Mouse (Mus musculus) neural tube, embryonic 15.5 days (tissue): Measurements from ENCODE around the gene Pbrm1. TPM values are rescaled to one million over a fixed set of nuclear protein-coding genes. Genes with fewer than 3 reads are reported as not detected.

ENCODE experiments used
- ATAC-seq: fragments of 200-750 bp; cut with Nextera tagmentation; 2 replicates; pipeline ENCODE4 v1.8.0; 2017; ENCODE audit warnings: mild to moderate bottlenecking, moderate TSS enrichment, moderate library complexity; ENCODE audit not compliant: low FRiP score
- H3K27ac ChIP-seq: fragments of 300-500 bp; sonication (generic); replicated peaks from 2 replicates; pipeline ENCODE4 v1.5.1; 2015; ENCODE audit warnings: mild to moderate bottlenecking, inconsistent platforms
- H3K27me3 ChIP-seq: fragments of 300-500 bp; sonication (generic); replicated peaks from 2 replicates; pipeline ENCODE4 v1.6.1; 2015; ENCODE audit warnings: inconsistent platforms
- H3K36me3 ChIP-seq: fragments of 300-500 bp; sonication (generic); 2 replicates; pipeline ENCODE4 v1.6.1; 2015; ENCODE audit warnings: inconsistent platforms
- H3K4me1 ChIP-seq: fragments of 300-500 bp; sonication (generic); 2 replicates; pipeline ENCODE4 v1.6.1; 2015; ENCODE audit warnings: inconsistent platforms
- H3K4me2 ChIP-seq: fragments of 300-500 bp; sonication (generic); 2 replicates; pipeline ENCODE4 v1.6.1; 2015; ENCODE audit warnings: inconsistent platforms, mild to moderate bottlenecking, moderate library complexity
- H3K4me3 ChIP-seq: fragments of 300-500 bp; sonication (generic); replicated peaks from 2 replicates; pipeline ENCODE4 v1.5.1; 2015; ENCODE audit warnings: mild to moderate bottlenecking, inconsistent platforms
- H3K9ac ChIP-seq: fragments of 300-500 bp; sonication (generic); replicated peaks from 2 replicates; pipeline ENCODE4 v1.6.1; 2015; ENCODE audit warnings: mild to moderate bottlenecking, inconsistent platforms
- H3K9me3 ChIP-seq: fragments of 300-500 bp; sonication (generic); replicated peaks from 2 replicates; pipeline ENCODE4 v1.6.1; 2016; ENCODE audit warnings: inconsistent platforms
- WGBS: fragments of 180-500 bp; shearing (Covaris S2); methylation state at CpG from one replicate; pipeline ENCODE4 v1.1.7; 2015; ENCODE audit warnings: mixed read lengths; 5-methylcytosine and 5-hydroxymethylcytosine counted together
- polyA plus RNA-seq: library from polyadenylated mRNA; unstranded; fragments of >200 nt; fragmentation: Nextera tagmentation; extraction: Ambion mirVana; gene quantifications from 2 replicates; pipeline ENCODE4 v1.2.1, GENCODE M21; 2015

Pbrm1 gene
- polyA plus RNA-seq, 1 experiment from 2014 or later = 102 TPM

- no peak overlapping the region for H3K4me2 ChIP-seq
- H3K36me3 ChIP-seq = no peaks in the 10 kb centered on the region
- no peak overlapping the region for H3K4me3 ChIP-seq
- no peaks in the 10 kb centered on the region for H3K4me1 ChIP-seq
- H3K9ac ChIP-seq = no peak overlapping the region
- H3K9me3 ChIP-seq = no peaks in the 10 kb centered on the region
- H3K27me3 ChIP-seq = no peaks in the 10 kb centered on the region
- no peak for ATAC-seq
- 69% methylated on average over 10 of the region's 10 CpGs for whole genome bisulfite sequencing
- no peak overlapping the region for H3K27ac ChIP-seq
Observed at GRCm38 (mm10) chr14:31161638-31162037, 142.7 kb downstream of the Pbrm1 start.

GRCm38 (mm10) chr14:31164067-31164466 lies 145.1 kb downstream of the Pbrm1 start:
- H3K4me3 ChIP-seq = no peak overlapping the region
- H3K36me3 ChIP-seq = no peaks in the 10 kb centered on the region
- no peaks in the 10 kb centered on the region for H3K9me3 ChIP-seq
- no peak for ATAC-seq
- H3K27ac ChIP-seq = no peak overlapping the region
- H3K27me3 ChIP-seq = no peaks in the 10 kb centered on the region
- H3K4me2 ChIP-seq = no peak overlapping the region
- no peak overlapping the region for H3K9ac ChIP-seq
- WGBS = 79% methylated on average over 8 of the region's 8 CpGs
- H3K4me1 ChIP-seq = 0 out of 2 replicates have a peak, but pooled peaks cover 5% of the 10 kb centered on the region

- Histone ChIP-seq H3K4me3 (no peak overlapping the region), H3K27ac (no peak overlapping the region), H3K36me3 (no peaks in the 10 kb centered on the region), H3K4me1 (0 out of 2 replicates have a peak, but pooled peaks cover 5% of the 10 kb centered on the region), H3K9me3 (no peaks in the 10 kb centered on the region), H3K9ac (no peak overlapping the region), H3K4me2 (no peak overlapping the region), H3K27me3 (no peaks in the 10 kb centered on the region)
- no peak for ATAC-seq
- WGBS = 66% methylated on average over 2 of the region's 2 CpGs
Observed at GRCm38 (mm10) chr14:31165010-31165409, 146.1 kb downstream of the Pbrm1 start.

- no peak for ATAC-seq
- H3K4me2 ChIP-seq = no peak overlapping the region
- 50% methylated on average over 7 of the region's 7 CpGs for WGBS
- peaks cover 2% of the 10 kb centered on the region for H3K36me3 ChIP-seq
- no peak overlapping the region for H3K4me3 ChIP-seq
- H3K9me3 ChIP-seq = no peaks in the 10 kb centered on the region
- H3K9ac ChIP-seq = no peak overlapping the region
- no peak overlapping the region for H3K27ac ChIP-seq
- H3K4me1 ChIP-seq = 0 out of 2 replicates have a peak, but pooled peaks cover 5% of the 10 kb centered on the region
- no peaks in the 10 kb centered on the region for H3K27me3 ChIP-seq
Observed at GRCm38 (mm10) chr14:31165458-31165857, 146.5 kb downstream of the Pbrm1 start.

- H3K9ac ChIP-seq = no peak overlapping the region
- 0 out of 2 replicates have a peak, but pooled peaks cover 5% of the 10 kb centered on the region for H3K4me1 ChIP-seq
- H3K27me3 ChIP-seq = no peaks in the 10 kb centered on the region
- no peaks in the 10 kb centered on the region for H3K9me3 ChIP-seq
- WGBS = 63% methylated on average over 10 of the region's 10 CpGs
- no peak overlapping the region for H3K27ac ChIP-seq
- peak overlapping the region; percentile 13; the same call in 1 of the 2 replicates for H3K4me2 ChIP-seq
- H3K36me3 ChIP-seq = peaks cover 9% of the 10 kb centered on the region
- H3K4me3 ChIP-seq = no peak overlapping the region
- no peak for ATAC-seq
Observed at GRCm38 (mm10) chr14:31165991-31166630, 147.2 kb downstream of the Pbrm1 start.

GRCm38 (mm10) chr14:31166827-31167226 lies 147.9 kb downstream of the Pbrm1 start:
- Histone ChIP-seq H3K9ac (no peak overlapping the region), H3K27me3 (no peaks in the 10 kb centered on the region), H3K4me3 (no peak overlapping the region), H3K36me3 (peaks cover 16% of the 10 kb centered on the region), H3K4me2 (peak overlapping the region; percentile 13), H3K9me3 (no peaks in the 10 kb centered on the region), H3K27ac (no peak overlapping the region), H3K4me1 (0 out of 2 replicates have a peak, but pooled peaks cover 5% of the 10 kb centered on the region)
- 53% methylated on average over 9 of the region's 9 CpGs for WGBS
- no peak for ATAC-seq

- H3K9ac ChIP-seq = no peak within 1 kb of the TSS
- 0 out of 2 replicates have a peak within 1 kb of the TSS, but pooled peaks have one; percentile 28 for H3K27ac ChIP-seq
Observed at GRCm38 (mm10) chr14:31168425-31168824, 149.5 kb downstream of the Pbrm1 start, which contains the start of gene Stab1. TSS of gene Stab1 (minus strand) at chr14:31168641.

GRCm38 (mm10) chr14:31169508-31169907 lies 150.6 kb downstream of the Pbrm1 start:
- H3K9ac ChIP-seq = no peak overlapping the region
- no peak overlapping the region for H3K4me2 ChIP-seq
- 84% methylated on average over 6 of the region's 6 CpGs for WGBS
- H3K9me3 ChIP-seq = no peaks in the 10 kb centered on the region
- peaks cover 43% of the 10 kb centered on the region for H3K36me3 ChIP-seq
- H3K4me1 ChIP-seq = 0 out of 2 replicates have a peak, but pooled peaks cover 5% of the 10 kb centered on the region
- H3K27me3 ChIP-seq = no peaks in the 10 kb centered on the region
- H3K27ac ChIP-seq = no peak overlapping the region
- H3K4me3 ChIP-seq = no peak overlapping the region
- no peak for ATAC-seq

More at GRCm38 (mm10) chr14:31168425-31168824, 149.5 kb downstream of the Pbrm1 start, which contains the start of gene Stab1:
- no peaks in the 10 kb centered on the region for H3K27me3 ChIP-seq
- no peaks in the 10 kb centered on the region for H3K9me3 ChIP-seq
- 0 out of 2 replicates have a peak, but pooled peaks cover 5% of the 10 kb centered on the region for H3K4me1 ChIP-seq
- peak within 1 kb of the TSS; percentile 9; the same call in 1 of the 2 replicates for H3K4me3 ChIP-seq
- 58% methylated on average over 10 of the region's 10 CpGs for WGBS
- ATAC-seq = no peak
- peak within 1 kb of the TSS; percentile 13; the same call in 1 of the 2 replicates for H3K4me2 ChIP-seq
- H3K36me3 ChIP-seq = peaks cover 32% of the 10 kb centered on the region

- 0 out of 2 replicates have a peak, but pooled peaks cover 5% of the 10 kb centered on the region for H3K4me1 ChIP-seq
- H3K27me3 ChIP-seq = no peaks in the 10 kb centered on the region
- 78% methylated on average over 13 of the region's 13 CpGs for WGBS
- H3K4me3 ChIP-seq = no peak overlapping the region
- ATAC-seq = no peak
- H3K9ac ChIP-seq = no peak overlapping the region
- H3K36me3 ChIP-seq = peaks cover 58% of the 10 kb centered on the region
- 0 out of 2 replicates have a peak overlapping the region, but pooled peaks have one; percentile 18 for H3K27ac ChIP-seq
- H3K9me3 ChIP-seq = no peaks in the 10 kb centered on the region
- H3K4me2 ChIP-seq = no peak overlapping the region
Observed at GRCm38 (mm10) chr14:31170963-31171362, 152.0 kb downstream of the Pbrm1 start.

Other genes starting within 250 kb of the Pbrm1 start
- gene Tmem110, start 193.5 kb upstream of the Pbrm1 start, polyA plus RNA-seq = 23.0 and 25.2 TPM in 2 replicates
- 3.0 TPM in 2 replicates for gene Mustn1, start 139.9 kb upstream of the Pbrm1 start, polyA plus RNA-seq
- gene Itih4, start 132.7 kb upstream of the Pbrm1 start, polyA plus RNA-seq = 0.08 and 0.18 TPM in 2 replicates
- 1.6 and 1.7 TPM in 2 replicates for gene Itih3, start 95.4 kb upstream of the Pbrm1 start, polyA plus RNA-seq
- not detected in 2 replicates for gene Itih1, start 75.8 kb upstream of the Pbrm1 start, polyA plus RNA-seq
- gene Nek4, start 67.8 kb upstream of the Pbrm1 start, polyA plus RNA-seq = 15.8 and 16.6 TPM in 2 replicates
- 54.4 and 55.9 TPM in 2 replicates for gene Glt8d1, start 17.7 kb upstream of the Pbrm1 start, polyA plus RNA-seq
- gene Spcs1, start 17.5 kb upstream of the Pbrm1 start, polyA plus RNA-seq = 363 and 381 TPM in 2 replicates
- gene Gnl3, start within 50 bp of the Pbrm1 start, polyA plus RNA-seq = 53.6 and 72.9 TPM in 2 replicates
- gene Smim4, start 109.8 kb downstream of the Pbrm1 start, polyA plus RNA-seq = 71.6 and 73.4 TPM in 2 replicates
- gene Nt5dc2, start 111.9 kb downstream of the Pbrm1 start, polyA plus RNA-seq = 226 and 228 TPM in 2 replicates
- gene Stab1, start 149.5 kb downstream of the Pbrm1 start, polyA plus RNA-seq = 16.9 and 18.1 TPM in 2 replicates
- gene Tnnc1, start 189.2 kb downstream of the Pbrm1 start, polyA plus RNA-seq = 24.5 and 36.3 TPM in 2 replicates
- 309 and 327 TPM in 2 replicates for gene Nisch, start 197.8 kb downstream of the Pbrm1 start, polyA plus RNA-seq
- gene Sema3g, start 198.7 kb downstream of the Pbrm1 start, polyA plus RNA-seq = 0.47 and 0.69 TPM in 2 replicates
- gene Phf7, start 232.2 kb downstream of the Pbrm1 start, polyA plus RNA-seq = 10.4 and 10.9 TPM in 2 replicates
- 93.3 and 96.1 TPM in 2 replicates for gene Bap1, start 232.3 kb downstream of the Pbrm1 start, polyA plus RNA-seq